Mouse (Mus musculus) naive thymus-derived CD4-positive, alpha-beta T cell, adult 5 months (primary cell): ENCODE data around the gene Pramel3. TPM values are rescaled to one million over a fixed set of nuclear protein-coding genes. Genes with fewer than 3 reads are reported as not detected.

Experiments used
- polyA plus RNA-seq: library from polyadenylated mRNA; unstranded; fragments of 100-300 nt; shearing (Covaris generic); gene quantifications from one replicate; pipeline ENCODE4 v1.2.1, GENCODE M21; 2017

Gene Pramel3
- polyA plus RNA-seq, result not detected

GRCm38 (mm10) chrX:135302007-135302406 lies at the start of gene Pramel3:
Gene Pramel3, plus strand, starts transcription at chrX:135302307.

Other genes starting within 250 kb of the Pramel3 start
- 0.09 TPM for gene Gm15023, start 124.7 kb upstream of the Pramel3 start, polyA plus RNA-seq
- not detected for gene Tceal6, start 91.6 kb upstream of the Pramel3 start, polyA plus RNA-seq
- not detected for gene Gm5128, start 71.0 kb downstream of the Pramel3 start, polyA plus RNA-seq
- gene Gm7903, start 131.5 kb downstream of the Pramel3 start, polyA plus RNA-seq, result not detected
- gene AV320801, start 192.3 kb downstream of the Pramel3 start, polyA plus RNA-seq, result 0.09 TPM